Mouse (Mus musculus) bone marrow macrophage, adult 2 months (primary cell): ENCODE results near the gene Lime1.

Source experiments
- CTCF ChIP-seq: IDR thresholded peaks from 2 replicates; pipeline ENCODE4 v1.5.1; 2012; ENCODE audit warnings: low read depth, mild to moderate bottlenecking, low read length, moderate library complexity
- POLR2A ChIP-seq: IDR thresholded peaks from 2 replicates; pipeline ENCODE4 v1.6.1; 2012; ENCODE audit warnings: mild to moderate bottlenecking, low read depth, low read length, borderline replicate concordance

GRCm38 (mm10) chr2:181364860-181365596 lies 14.8 kb upstream of the Lime1 start, which contains the start of the genes Zgpat and Arfrp1:
- TF ChIP-seq POLR2A (peak; percentile 22; the same call in 1 of the 2 replicates), CTCF (no peak)
